Mouse (Mus musculus) thymus, postnatal 14 days (tissue): ENCODE measurements around the gene Il21r.
A peak's percentile ranks its signal among the peaks of the same experiment; 100 is the strongest.

Source experiments
- DNase-seq: peaks from one replicate; pipeline ENCODE4 v3.0.0; 2021

The Il21r gene

DNA sequence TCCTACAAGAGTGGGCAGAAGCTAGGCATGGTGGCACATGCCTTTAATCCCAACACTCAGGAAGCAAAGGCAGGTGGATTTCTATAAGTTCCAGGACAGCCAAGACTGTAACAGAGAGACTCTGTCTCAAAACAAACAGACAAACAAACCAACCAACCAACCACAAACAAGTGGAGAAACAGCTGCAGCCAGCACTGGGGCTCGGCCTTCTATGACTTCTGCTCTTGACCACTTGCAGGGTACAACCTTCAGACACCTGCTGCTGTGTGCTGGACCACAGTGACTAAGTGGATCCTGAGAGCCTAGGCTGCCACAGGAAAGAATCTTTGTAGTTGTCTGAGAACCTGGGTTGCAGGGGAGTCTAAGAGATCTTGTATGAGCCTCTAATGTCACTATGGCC, 45.8 kb downstream of the Il21r start:
- DNase-seq, result no peak

DNA sequence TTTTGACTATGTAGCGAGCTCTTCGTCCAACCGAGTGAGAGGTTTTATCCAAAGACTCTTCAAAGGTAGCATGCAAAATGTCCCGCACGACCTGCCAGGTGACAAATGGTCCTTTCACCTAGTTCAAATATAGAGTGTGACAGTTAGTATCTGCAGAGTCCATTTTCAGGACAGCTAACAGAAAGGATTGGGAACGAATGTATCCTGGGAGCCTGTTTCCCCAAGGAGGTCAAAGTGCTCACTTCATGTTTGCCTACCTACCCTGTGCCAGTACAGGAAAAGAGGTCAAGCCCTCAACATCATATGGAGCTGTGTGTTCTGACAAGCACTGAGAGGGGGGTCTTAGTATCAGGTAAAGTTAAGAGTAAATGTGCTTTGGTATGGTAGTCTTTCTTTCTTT, 54.3 kb downstream of the Il21r start:
- no peak for DNase-seq

DNA sequence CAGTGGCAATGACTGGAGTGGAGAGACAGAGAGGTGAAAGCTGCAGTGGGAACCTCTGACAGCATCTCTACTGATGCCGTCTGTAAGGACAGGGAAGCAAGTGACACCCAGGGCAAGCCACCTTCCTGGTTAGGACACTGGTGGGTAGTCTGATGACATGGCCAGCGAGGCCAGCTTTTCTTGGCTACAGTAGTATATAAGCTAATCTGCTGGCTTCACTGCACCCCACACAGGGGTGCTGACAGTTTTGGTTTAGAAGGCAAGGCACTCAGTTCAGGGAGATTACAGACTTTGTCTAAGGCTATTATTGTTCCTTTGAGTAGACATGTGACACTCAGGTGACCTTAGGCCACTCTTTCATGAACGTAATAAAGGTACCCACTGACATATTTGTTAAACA, 60.4 kb downstream of the Il21r start:
- DNase-seq, result no peak

DNA sequence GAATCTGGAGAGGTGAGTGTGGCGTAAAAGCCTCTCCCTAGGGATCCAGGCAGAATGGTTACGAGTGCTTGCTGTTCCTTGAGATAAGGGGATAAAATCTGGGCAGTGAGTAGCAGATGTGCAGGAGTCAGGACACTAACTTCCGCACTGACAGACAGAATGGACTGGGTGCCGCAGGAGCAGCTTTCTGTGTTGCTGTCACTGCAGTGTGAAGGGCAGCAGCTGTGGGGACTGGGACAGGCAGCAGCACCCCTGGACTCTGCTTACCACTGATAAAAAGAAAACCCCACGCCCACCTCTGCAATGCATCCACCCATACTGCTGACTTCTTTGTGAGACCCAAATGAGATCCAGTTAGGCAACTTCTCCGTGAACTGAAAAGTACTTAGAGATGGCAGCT, 67.6 kb downstream of the Il21r start:
- DNase-seq, result no peak

DNA sequence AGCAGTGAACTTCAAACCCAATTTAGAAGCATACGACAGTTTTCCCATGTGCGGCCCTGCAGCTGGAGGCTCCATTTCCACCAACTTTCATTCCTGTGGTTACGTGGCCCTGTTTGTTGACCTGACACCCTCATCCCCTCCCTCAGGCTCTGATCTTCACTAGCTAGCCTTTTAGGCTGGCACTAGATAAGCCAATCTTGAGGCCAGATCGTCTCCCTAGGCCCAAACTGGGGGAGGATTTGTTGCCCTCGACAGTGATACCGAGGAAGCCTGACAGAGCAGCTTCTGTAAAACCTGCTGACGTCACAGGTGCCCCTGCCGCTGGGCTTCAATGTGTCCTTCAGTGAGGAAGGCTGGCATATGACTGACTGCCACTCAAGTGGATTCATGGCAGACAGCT, 68.2 kb downstream of the Il21r start:
- no peak for DNase-seq

DNA sequence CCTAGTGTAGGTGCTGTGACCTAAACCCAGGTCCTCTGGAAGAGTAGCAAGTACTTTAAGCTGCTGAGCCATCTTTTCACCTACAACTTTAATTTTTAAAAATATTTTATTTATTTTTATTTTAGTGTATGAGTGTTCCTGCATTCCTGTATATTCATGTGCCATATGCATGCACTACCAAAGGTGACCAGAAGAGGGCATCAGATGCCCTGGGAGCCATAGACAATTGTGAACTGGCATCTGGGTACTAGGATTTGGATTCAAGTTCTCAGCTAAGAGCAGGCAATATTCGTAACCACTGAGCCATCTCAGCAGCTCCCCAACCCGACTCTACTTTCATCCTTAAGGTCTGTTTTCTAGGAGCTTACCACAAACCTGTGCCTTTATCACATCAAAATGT, 71.7 kb downstream of the Il21r start:
- DNase-seq, result peak; percentile 65

DNA sequence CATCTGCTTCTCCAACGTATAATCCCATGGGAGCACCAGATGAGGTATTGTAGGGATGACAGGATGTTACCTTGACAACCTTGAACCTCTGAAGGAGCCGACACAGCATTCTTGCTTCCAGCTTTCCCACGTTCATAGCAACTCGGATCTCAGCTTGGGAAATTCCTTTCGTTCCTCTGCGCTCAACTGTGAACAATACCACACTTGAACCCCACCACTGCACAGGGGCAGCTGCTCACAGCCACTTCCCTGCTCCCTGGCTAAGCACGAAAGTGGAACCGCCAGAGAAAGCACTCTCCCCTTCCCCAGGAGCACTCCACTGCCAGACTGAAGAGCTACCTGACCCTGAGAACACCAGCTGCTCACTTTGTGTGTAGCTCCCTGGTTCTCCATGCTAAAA, 75.5 kb downstream of the Il21r start:
- DNase-seq, result no peak

DNA sequence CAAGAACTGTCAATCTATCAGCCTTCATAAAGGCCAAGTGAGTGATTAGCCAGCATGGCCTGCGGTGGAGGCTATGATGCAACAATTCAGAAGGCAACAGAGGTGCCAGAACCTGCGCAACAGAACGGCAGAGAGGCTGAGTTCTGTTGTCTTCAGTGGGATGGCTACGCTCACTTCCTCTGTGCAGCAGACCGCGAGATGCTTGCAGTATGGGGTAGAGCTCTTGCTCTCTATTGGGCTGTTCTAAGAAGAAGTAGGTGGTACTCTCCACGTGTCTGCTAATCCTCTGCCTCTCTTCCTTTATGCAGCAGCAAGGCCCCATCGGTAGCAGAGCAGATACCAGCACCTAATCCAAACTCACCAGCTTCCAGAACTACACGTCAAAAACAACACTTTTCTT, 76.7 kb downstream of the Il21r start:
- DNase-seq, result no peak
